Mouse (Mus musculus) ES-E14 (cell line): ENCODE results near the gene Kansl2.

Experiments used
- HCFC1 ChIP-seq: IDR thresholded peaks from 2 replicates; pipeline ENCODE4 v1.6.1; 2012; ENCODE audit warnings: low read length, inconsistent platforms, borderline replicate concordance; ENCODE audit not compliant: insufficient read depth
- MAFK ChIP-seq: IDR thresholded peaks from 2 replicates; pipeline ENCODE4 v1.6.1; 2014; ENCODE audit warnings: mild to moderate bottlenecking, low read depth, low read length, inconsistent platforms; ENCODE audit not compliant: insufficient read depth
- ZC3H11A ChIP-seq: IDR thresholded peaks from 2 replicates; pipeline ENCODE4 v1.6.1; 2012; ENCODE audit warnings: low read depth, mild to moderate bottlenecking, inconsistent platforms, low read length, borderline replicate concordance
- ZNF384 ChIP-seq: IDR thresholded peaks from 2 replicates; pipeline ENCODE4 v1.6.1; 2012; ENCODE audit warnings: low read depth, low read length, inconsistent platforms

DNA sequence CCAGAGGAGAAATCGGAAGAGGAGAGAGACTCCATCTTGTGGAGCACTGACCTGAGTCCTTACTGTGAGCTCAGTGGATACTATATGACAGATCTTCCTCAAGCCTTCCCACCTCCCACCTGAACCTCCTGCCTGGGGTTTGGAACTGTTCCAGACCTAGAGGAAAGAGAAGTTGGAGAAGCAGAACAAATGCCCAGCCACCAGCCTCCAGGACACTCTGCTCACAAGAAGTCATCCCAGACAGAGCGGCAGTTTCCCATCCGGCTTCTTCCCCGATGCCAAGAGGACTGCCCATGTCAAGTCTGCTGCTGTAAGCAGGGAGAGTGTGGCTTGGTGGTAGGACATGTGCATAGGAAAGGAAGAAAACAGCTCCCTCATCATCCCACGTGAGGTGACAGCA is 57.8 kb downstream of the Kansl2 start:
- TF ChIP-seq ZC3H11A (no peak), HCFC1 (no peak), ZNF384 (no peak), MAFK (no peak)
